Mouse (Mus musculus) CH12.LX (cell line): ENCODE data around the gene Atf4. TPM values are rescaled to one million over a fixed set of nuclear protein-coding genes. Genes with fewer than 3 reads are reported as not detected.

Experiments used
- DNase-seq: peaks from one replicate; pipeline ENCODE4 v3.0.0-alpha.2; 2013; ENCODE audit errors: extremely low read depth
- H3K27ac ChIP-seq: 2 replicates; pipeline ENCODE4 v1.5.1; 2012; ENCODE audit warnings: low read depth, mild to moderate bottlenecking, control low read depth, moderate library complexity; ENCODE audit not compliant: insufficient read depth
- H3K27me3 ChIP-seq: replicated peaks from 2 replicates; pipeline ENCODE3; 2012; ENCODE audit warnings: inconsistent platforms
- H3K36me3 ChIP-seq, 2 experiments: replicated peaks in 1 of 2; 2 replicates each; pipeline versions ENCODE3 to v1.6.1; 2012; ENCODE audit warnings: inconsistent platforms in 1 of 2, low read length in 1 of 2, mild to moderate bottlenecking in 1 of 2, mixed read lengths in 1 of 2, moderate library complexity in 1 of 2; ENCODE audit not compliant: control insufficient read depth in 1 of 2, insufficient read depth in 1 of 2
- H3K4me1 ChIP-seq, 2 experiments: 2 replicates each; pipeline ENCODE4 v1.6.1; 2012; ENCODE audit warnings: inconsistent platforms in 1 of 2, moderate library complexity in 1 of 2; ENCODE audit not compliant: insufficient read depth in 2 of 2, control insufficient read depth in 1 of 2
- H3K4me2 ChIP-seq: 2 replicates; pipeline ENCODE4 v1.6.1; 2012; ENCODE audit warnings: low read depth, mild to moderate bottlenecking, control low read depth; ENCODE audit not compliant: poor library complexity, insufficient read depth, severe bottlenecking
- H3K4me3 ChIP-seq, 3 experiments: fragments of 150-350 bp in 1 of 3; sonication (generic) in 1 of 3; replicated peaks in 1 of 3; 2 replicates each; pipeline versions ENCODE3 to v1.5.1; 2011 to 2012; ENCODE audit warnings: low read depth in 2 of 3, low read length in 2 of 3, mild to moderate bottlenecking in 2 of 3, moderate library complexity in 2 of 3, control low read depth in 1 of 3, improper control_type of control experiment in 1 of 3, inconsistent platforms in 1 of 3, mixed read lengths in 1 of 3; ENCODE audit not compliant: poor library complexity in 1 of 3
- H3K79me2 ChIP-seq: replicated peaks from 2 replicates; pipeline ENCODE4 v1.6.1; 2012; ENCODE audit warnings: mild to moderate bottlenecking, moderate library complexity; ENCODE audit not compliant: control insufficient read depth, poor library complexity, insufficient read depth, severe bottlenecking; ENCODE audit errors: extremely low read depth
- H3K9ac ChIP-seq: 2 replicates; pipeline ENCODE4 v1.6.1; 2012; ENCODE audit warnings: low read depth, mild to moderate bottlenecking, control low read depth, moderate library complexity; ENCODE audit not compliant: insufficient read depth
- H3K9me3 ChIP-seq: replicated peaks from 2 replicates; pipeline ENCODE3; 2012; ENCODE audit warnings: low read length, inconsistent platforms, mixed read lengths
- CHD1 ChIP-seq: IDR thresholded peaks from 2 replicates; pipeline ENCODE4 v1.6.1; 2012; ENCODE audit warnings: low read depth, low read length, improper control_type of control experiment, inconsistent platforms
- CTCF ChIP-seq, 2 experiments: IDR thresholded peaks in 1 of 2; conservative IDR thresholded peaks in 1 of 2; 2 replicates each; pipeline ENCODE4 v1.5.1; 2011 to 2012; ENCODE audit warnings: low read depth in 2 of 2, low read length in 2 of 2, improper control_type of control experiment in 1 of 2, inconsistent platforms in 1 of 2, mild to moderate bottlenecking in 1 of 2, moderate library complexity in 1 of 2
- ELF1 ChIP-seq: IDR thresholded peaks from 2 replicates; pipeline ENCODE4 v1.6.1; 2014; ENCODE audit warnings: low read depth, mild to moderate bottlenecking, inconsistent platforms, low read length, improper control_type of control experiment
- EP300 ChIP-seq: IDR thresholded peaks from 2 replicates; pipeline ENCODE4 v1.6.1; 2011; ENCODE audit warnings: low read length, improper control_type of control experiment
- ETS1 ChIP-seq: conservative IDR thresholded peaks from 2 replicates; pipeline ENCODE4 v1.6.1; 2012; ENCODE audit warnings: low read depth, mild to moderate bottlenecking, inconsistent platforms, low read length, improper control_type of control experiment, moderate library complexity
- GABPA ChIP-seq: IDR thresholded peaks from 2 replicates; pipeline ENCODE4 v1.6.1; 2012; ENCODE audit warnings: low read depth, low read length, improper control_type of control experiment, inconsistent platforms; ENCODE audit not compliant: insufficient replicate concordance
- IRF4 ChIP-seq: IDR thresholded peaks from 2 replicates; pipeline ENCODE4 v1.6.1; 2014; ENCODE audit warnings: low read depth, mild to moderate bottlenecking, inconsistent platforms, low read length, improper control_type of control experiment
- JUN ChIP-seq: IDR thresholded peaks from 2 replicates; pipeline ENCODE4 v1.6.1; 2011; ENCODE audit warnings: low read depth, mild to moderate bottlenecking, low read length, improper control_type of control experiment, moderate library complexity; ENCODE audit not compliant: insufficient read depth
- JUND ChIP-seq: conservative IDR thresholded peaks from 2 replicates; pipeline ENCODE4 v1.6.1; 2011; ENCODE audit warnings: low read depth, low read length, improper control_type of control experiment
- MAZ ChIP-seq: IDR thresholded peaks from 2 replicates; pipeline ENCODE4 v1.6.1; 2012; ENCODE audit warnings: low read depth, mild to moderate bottlenecking, inconsistent platforms, low read length, improper control_type of control experiment, moderate library complexity
- NELFE ChIP-seq: IDR thresholded peaks from 2 replicates; pipeline ENCODE4 v1.6.1; 2011; ENCODE audit warnings: low read depth, low read length, improper control_type of control experiment
- NRF1 ChIP-seq: IDR thresholded peaks from 2 replicates; pipeline ENCODE4 v1.6.1; 2014; ENCODE audit warnings: low read depth, mild to moderate bottlenecking, inconsistent platforms, low read length, improper control_type of control experiment, moderate library complexity
- PAX5 ChIP-seq: IDR thresholded peaks from 2 replicates; pipeline ENCODE4 v1.6.1; 2012; ENCODE audit warnings: low read length, inconsistent platforms, mixed read lengths
- POLR2A ChIP-seq: IDR thresholded peaks from 2 replicates; pipeline ENCODE4 v1.6.1; 2011; ENCODE audit warnings: low read depth, mild to moderate bottlenecking, improper control_type of control experiment, low read length
- POLR2AphosphoS2 ChIP-seq: IDR thresholded peaks from 2 replicates; pipeline ENCODE4 v1.6.1; 2011; ENCODE audit warnings: low read depth, low read length, improper control_type of control experiment
- RAD21 ChIP-seq: IDR thresholded peaks from 2 replicates; pipeline ENCODE4 v1.6.1; 2011; ENCODE audit warnings: low read depth, mild to moderate bottlenecking, low read length, improper control_type of control experiment, moderate library complexity
- SIN3A ChIP-seq: IDR thresholded peaks from 2 replicates; pipeline ENCODE4 v1.6.1; 2012; ENCODE audit warnings: low read length, improper control_type of control experiment, inconsistent platforms
- SMC3 ChIP-seq: IDR thresholded peaks from 2 replicates; pipeline ENCODE4 v1.6.1; 2011; ENCODE audit warnings: low read depth, low read length, improper control_type of control experiment
- TBP ChIP-seq: conservative IDR thresholded peaks from 2 replicates; pipeline ENCODE4 v1.6.1; 2011; ENCODE audit warnings: low read depth, low read length, improper control_type of control experiment
- TCF12 ChIP-seq: IDR thresholded peaks from 2 replicates; pipeline ENCODE4 v1.6.1; 2014; ENCODE audit warnings: low read depth, mild to moderate bottlenecking, inconsistent platforms, low read length, improper control_type of control experiment
- USF2 ChIP-seq: conservative IDR thresholded peaks from 2 replicates; pipeline ENCODE4 v1.6.1; 2011; ENCODE audit warnings: low read depth, low read length, improper control_type of control experiment
- ZNF384 ChIP-seq: IDR thresholded peaks from 2 replicates; pipeline ENCODE4 v1.6.1; 2012; ENCODE audit warnings: low read depth, low read length, improper control_type of control experiment, inconsistent platforms
- dilution Hi-C: fragments of 300-500 bp; cut with MboI; formaldehyde crosslinking; loops from 2 replicates; pipeline ENCODE4 v1.14.3; 2020; ENCODE audit warnings: low sequenced_read_pairs; ENCODE audit not compliant: extremely low pct_unique_long_range_greater_than_20kb, extremely low pct_ligation_motif_present
- in situ Hi-C: fragments of 300-500 bp; cut with MboI; formaldehyde crosslinking; loops from 3 replicates; pipeline ENCODE4 v1.14.3; 2019; ENCODE audit warnings: low sequenced_read_pairs, low pct_ligation_motif_present, low pct_unique_long_range_greater_than_20kb, mixed read lengths
- polyA plus RNA-seq: library from polyadenylated mRNA; unstranded; fragments of >175 nt; gene quantifications from 2 replicates; pipeline ENCODE4 v1.2.1, GENCODE M21; 2012; ENCODE audit warnings: low read depth; ENCODE audit not compliant: insufficient read length
- total RNA-seq, 2 experiments: library from RNA; depleted of rRNA; stranded (reverse); fragments of 300-350 nt in 1 of 2; fragments of >200 nt in 1 of 2; gene quantifications; 2 replicates each; pipeline ENCODE4 v1.2.3; 2012 to 2014

Atf4 gene
- total and polyA plus RNA-seq, 3 experiments = 357 to 819 (median 486) TPM

DNA sequence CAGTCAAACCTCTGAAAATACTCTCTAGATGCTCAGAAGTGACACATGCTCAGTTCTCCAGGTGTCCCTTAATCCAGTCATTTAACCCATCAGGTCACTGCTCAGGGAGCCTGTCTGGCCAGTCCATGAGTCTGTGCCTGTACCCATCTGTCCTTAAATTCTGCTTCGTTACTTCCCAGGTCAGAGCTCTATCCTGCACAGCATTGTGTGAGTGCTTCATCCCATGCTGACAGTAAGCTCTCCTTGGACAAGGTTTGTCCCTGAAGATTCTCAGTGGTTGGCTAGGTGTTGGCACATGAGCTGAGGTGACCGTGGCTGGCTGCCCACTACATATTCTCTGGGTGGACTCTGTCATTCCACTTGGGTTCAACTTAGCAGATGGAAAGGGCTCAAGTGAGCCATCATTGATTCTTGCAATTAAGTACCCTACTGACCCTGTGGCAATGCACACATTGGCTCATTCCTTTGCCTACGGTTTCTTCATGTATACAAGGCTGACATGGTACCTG lies 48.9 kb upstream of the Atf4 start:
- in situ Hi-C loops = no loop called here

DNA sequence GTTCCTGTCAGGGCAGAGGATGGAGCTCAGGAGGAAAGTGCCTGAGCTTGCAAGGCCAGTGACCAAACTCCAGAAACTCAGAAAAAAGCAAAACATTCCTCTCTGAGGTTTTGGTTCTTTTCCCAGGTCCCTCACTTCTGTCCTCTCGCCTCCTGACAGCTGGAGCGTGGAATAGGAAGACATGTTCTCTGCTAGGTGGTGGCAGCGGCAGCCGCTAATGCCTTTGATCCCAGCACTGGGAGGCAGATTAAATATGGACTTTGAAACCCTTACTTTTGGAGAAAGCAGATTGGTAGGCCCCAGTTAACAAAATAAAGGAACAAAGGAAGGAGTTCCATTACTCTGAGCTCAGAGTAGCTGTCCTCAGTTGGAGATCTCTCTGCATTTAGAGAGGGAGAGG lies 46.5 kb upstream of the Atf4 start:
- dilution Hi-C loops (no loop called here), in situ Hi-C loops (no loop called here)
- DNase-seq = no peak
- H3K27me3 ChIP-seq = peaks cover 63% of the 10 kb centered on the region
- H3K4me2 ChIP-seq = no peak overlapping the region
- no peaks in the 10 kb centered on the region for H3K9me3 ChIP-seq
- no peaks in the 10 kb centered on the region for H3K79me2 ChIP-seq
- H3K4me3 ChIP-seq = no peak overlapping the region
- H3K27ac ChIP-seq = no peak overlapping the region
- H3K36me3 ChIP-seq = no peaks in the 10 kb centered on the region
- no peak overlapping the region for H3K9ac ChIP-seq
- H3K4me1 ChIP-seq = peaks cover 0 to 3% of the 10 kb centered on the region in 2 experiments; a peak in 1 of 4 replicates
- no peak for TF ChIP-seq MAZ
- no peak for TF ChIP-seq CTCF (conservative IDR thresholded peaks at IDR 0.05 in 1 of 2, IDR thresholded peaks at IDR 0.05 in 1 of 2; ENCODE audit: low read depth in 2 of 2, low read length in 2 of 2)
- no peak for TF ChIP-seq CHD1
- no peak for TF ChIP-seq ZNF384
- no peak for TF ChIP-seq SIN3A
- no peak for TF ChIP-seq JUN
- no peak for TF ChIP-seq ELF1
- TF ChIP-seq USF2 = no peak

More for the DNA sequence above, 48.9 kb upstream of the Atf4 start:
- no peak for DNase-seq
- Histone ChIP-seq H3K27ac (no peak overlapping the region), H3K4me1 (peaks cover 0 to 3% of the 10 kb centered on the region in 2 experiments; a peak in 1 of 4 replicates), H3K27me3 (peaks cover 66% of the 10 kb centered on the region), H3K9ac (no peak overlapping the region), H3K79me2 (no peaks in the 10 kb centered on the region), H3K4me3 (no peak overlapping the region), H3K9me3 (no peaks in the 10 kb centered on the region), H3K36me3 (no peaks in the 10 kb centered on the region), H3K4me2 (no peak overlapping the region)
- TF ChIP-seq GABPA = no peak
- no peak for TF ChIP-seq TBP
- TF ChIP-seq NRF1 = no peak
- TF ChIP-seq JUN = no peak
- no peak for TF ChIP-seq JUND
- TF ChIP-seq ETS1 = no peak
- no peak for TF ChIP-seq MAZ
- no peak for TF ChIP-seq POLR2A
- no peak for TF ChIP-seq POLR2AphosphoS2
- no peak for TF ChIP-seq EP300
- no peak for TF ChIP-seq PAX5
- TF ChIP-seq CHD1 = no peak
- no peak for TF ChIP-seq TCF12
- no peak for TF ChIP-seq SMC3
- no peak for TF ChIP-seq IRF4
- no peak for TF ChIP-seq ZNF384
- no peak for TF ChIP-seq NELFE
- TF ChIP-seq RAD21 = no peak
- dilution Hi-C loops = no loop called here
